Mouse (Mus musculus) lung, postnatal 0 days (tissue): Measurements from ENCODE around the gene Mapkapk5.

Experiments used
- CTCF ChIP-seq: IDR thresholded peaks from 2 replicates; pipeline ENCODE4 v1.5.1; 2016; ENCODE audit warnings: antibody characterized with exemption, mild to moderate bottlenecking
- EP300 ChIP-seq: IDR thresholded peaks from 2 replicates; pipeline ENCODE4 v1.6.1; 2016; ENCODE audit warnings: antibody characterized with exemption, mild to moderate bottlenecking, control low read depth

GRCm38 (mm10) chr5:121537588-121537987 is 8.1 kb downstream of the Mapkapk5 start:
- TF ChIP-seq CTCF (no peak), EP300 (no peak)
